Mouse (Mus musculus) ES-Bruce4 (cell line): ENCODE results near the gene Nbea.

ENCODE experiments used
- CTCF ChIP-seq: IDR thresholded peaks from one replicate; pipeline ENCODE4 v1.8.1; 2011; ENCODE audit warnings: low read depth, low read length
- POLR2A ChIP-seq: IDR thresholded peaks from one replicate; pipeline ENCODE4 v1.8.1; 2011; ENCODE audit warnings: low read length; ENCODE audit not compliant: insufficient read depth

DNA sequence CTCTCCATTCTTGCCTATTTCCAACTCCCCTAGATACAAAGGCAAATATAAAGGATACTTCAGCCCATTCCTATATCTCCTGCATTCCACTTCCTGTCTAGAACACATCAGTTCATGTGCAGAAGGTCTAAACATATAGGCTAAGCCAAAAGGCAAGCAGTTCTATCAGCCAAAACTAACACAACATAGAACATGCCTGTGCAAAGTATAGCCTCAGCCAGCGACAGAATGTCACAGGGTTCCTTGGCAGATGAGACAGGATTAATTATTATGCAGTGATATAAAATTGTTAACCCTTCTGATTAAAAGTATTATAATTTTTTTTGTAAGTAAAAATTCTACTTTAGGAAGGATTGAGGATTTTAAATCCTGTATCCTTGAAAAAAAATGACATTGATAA lies 140.4 kb downstream of the Nbea start:
- TF ChIP-seq CTCF, result no peak
- no peak for TF ChIP-seq POLR2A
